Mouse (Mus musculus) heart, postnatal 0 days (tissue): ENCODE results near the gene Txndc11. TPM values are rescaled to one million over a fixed set of nuclear protein-coding genes. Genes with fewer than 3 reads are reported as not detected.
A peak's percentile ranks its signal among the peaks of the same experiment; 100 is the strongest.

Source experiments
- ATAC-seq: fragments of 200-750 bp; cut with Nextera tagmentation; 2 replicates; pipeline ENCODE4 v1.8.0; 2017; ENCODE audit warnings: low read depth, moderate number of reproducible peaks, moderate library complexity; ENCODE audit not compliant: insufficient read depth
- DNase-seq: peaks from one replicate; pipeline ENCODE4 v3.0.0-alpha.2; 2016; ENCODE audit warnings: low spot score
- H3K27ac ChIP-seq: fragments of 300-500 bp; sonication (generic); 2 replicates; pipeline ENCODE4 v1.5.1; 2014; ENCODE audit warnings: low read depth, mild to moderate bottlenecking
- H3K27me3 ChIP-seq: fragments of 300-500 bp; sonication (generic); 2 replicates; pipeline ENCODE4 v1.6.1; 2014; ENCODE audit warnings: low read length, mixed read lengths; ENCODE audit not compliant: control insufficient read depth, insufficient read depth
- H3K36me3 ChIP-seq: fragments of 300-500 bp; sonication (generic); replicated peaks from 2 replicates; pipeline ENCODE4 v1.6.1; 2014; ENCODE audit warnings: low read length, mixed read lengths; ENCODE audit not compliant: control insufficient read depth, insufficient read depth
- H3K4me1 ChIP-seq: fragments of 300-500 bp; sonication (generic); 2 replicates; pipeline ENCODE4 v1.6.1; 2014; ENCODE audit warnings: antibody characterized with exemption; ENCODE audit not compliant: control insufficient read depth, insufficient read depth
- H3K4me2 ChIP-seq: fragments of 300-500 bp; sonication (generic); 2 replicates; pipeline ENCODE4 v1.6.1; 2014; ENCODE audit warnings: low read depth, mild to moderate bottlenecking, low read length, moderate library complexity
- H3K4me3 ChIP-seq: fragments of 300-500 bp; sonication (generic); 2 replicates; pipeline ENCODE4 v1.5.1; 2014; ENCODE audit warnings: low read depth, low read length
- H3K9ac ChIP-seq: fragments of 300-500 bp; sonication (generic); replicated peaks from 2 replicates; pipeline ENCODE4 v1.6.1; 2014; ENCODE audit warnings: low read depth, low read length, mixed read lengths
- H3K9me3 ChIP-seq: fragments of 300-500 bp; sonication (generic); replicated peaks from 2 replicates; pipeline ENCODE4 v1.6.1; 2016; ENCODE audit warnings: low read length; ENCODE audit not compliant: control insufficient read depth
- CTCF ChIP-seq: IDR thresholded peaks from 2 replicates; pipeline ENCODE4 v1.5.1; 2016; ENCODE audit warnings: antibody characterized with exemption, control low read depth, low read depth
- EP300 ChIP-seq: IDR thresholded peaks from 2 replicates; pipeline ENCODE4 v1.6.1; 2016; ENCODE audit warnings: antibody characterized with exemption, low read depth
- WGBS: fragments of 180-500 bp; shearing (Covaris S2); extraction: QIAGEN DNeasy Blood & Tissue Kit; methylation state at CpG from one replicate; pipeline ENCODE4 v1.1.7; 2014; 5-methylcytosine and 5-hydroxymethylcytosine counted together
- microRNA-seq: library from miRNA; unstranded; fragments of <30 nt; microRNA quantifications from one replicate; pipeline ENCODE4, GENCODE M21; 2016
- polyA plus RNA-seq: library from polyadenylated mRNA; unstranded; fragments of >200 nt; fragmentation: Nextera tagmentation; extraction: Ambion mirVana; gene quantifications from 2 replicates; pipeline ENCODE4 v1.2.1, GENCODE M21; 2015
- total RNA-seq: library from RNA; depleted of rRNA; stranded (reverse); fragments of >200 nt; gene quantifications from 2 replicates; pipeline ENCODE4 v1.2.3, GENCODE M21; 2014; ENCODE audit warnings: low replicate concordance; rRNA removed

Gene Txndc11
- total and polyA plus RNA-seq, 2 experiments from 2014 or later, result 24.3 to 55.2 TPM

DNA sequence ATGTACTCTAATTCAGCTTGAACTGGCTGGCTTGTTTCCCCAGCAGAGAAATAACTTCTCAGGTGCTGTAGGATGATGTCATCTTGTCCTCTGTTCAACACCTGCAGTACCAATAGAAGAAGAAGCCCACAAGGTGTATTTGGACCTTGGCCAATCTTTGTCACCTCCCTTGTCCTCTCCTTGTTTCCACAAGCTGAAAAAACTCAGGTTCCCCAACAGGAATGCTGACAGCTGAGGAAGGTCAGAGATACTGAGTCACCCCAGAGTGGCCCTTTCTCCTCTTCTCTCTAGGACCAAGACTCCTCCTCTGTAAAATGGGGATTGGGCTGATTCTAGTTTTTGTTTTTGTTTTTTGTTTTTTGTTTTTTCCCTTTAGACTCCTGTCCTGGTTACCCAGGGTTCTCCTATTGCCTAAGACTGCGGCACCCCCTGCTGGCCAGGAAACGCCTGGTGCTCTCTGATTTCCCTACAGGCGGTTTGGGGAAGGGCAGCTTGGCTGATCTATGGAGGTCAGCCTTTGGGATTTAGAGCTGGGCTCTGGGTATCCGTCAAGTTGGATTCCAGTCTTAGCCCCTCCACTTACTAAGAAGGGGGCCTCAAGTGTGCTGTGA is 100.2 kb downstream of the Txndc11 start:
- TF ChIP-seq EP300, result no peak
- peak; percentile 100 for TF ChIP-seq CTCF
- H3K9ac ChIP-seq, result no peak overlapping the region
- 1% methylated on average over 4 of the region's 4 CpGs for WGBS
- H3K9me3 ChIP-seq, result no peaks in the 10 kb centered on the region
- H3K27me3 ChIP-seq, result 0 out of 2 replicates have a peak, but pooled peaks cover 6% of the 10 kb centered on the region
- DNase-seq (peak; percentile 87), ATAC-seq (peak; percentile 78)
- H3K4me1 ChIP-seq, result no peaks in the 10 kb centered on the region
- H3K4me3 ChIP-seq, result no peak overlapping the region
- H3K27ac ChIP-seq, result no peak overlapping the region
- H3K36me3 ChIP-seq, result no peaks in the 10 kb centered on the region
- no peak overlapping the region for H3K4me2 ChIP-seq

DNA sequence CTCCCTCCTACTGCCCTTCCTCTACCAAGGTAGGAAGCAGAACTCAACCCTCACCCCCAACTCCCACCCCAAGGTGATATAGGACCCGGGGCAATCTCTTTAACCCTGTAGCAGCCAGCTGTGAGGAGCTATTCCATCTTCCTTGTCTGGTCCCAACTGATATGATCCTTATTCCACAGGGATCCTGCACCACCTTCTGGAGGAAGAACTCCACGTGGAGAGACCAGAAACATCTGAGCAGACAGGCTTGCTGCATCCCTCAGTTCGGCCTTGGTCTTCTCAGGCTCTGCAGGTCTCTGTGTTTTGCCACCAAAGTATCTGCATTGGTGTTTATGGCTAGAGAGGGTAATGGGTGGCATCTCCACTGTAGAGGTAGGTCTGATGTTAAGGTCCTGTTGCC is 103.1 kb downstream of the Txndc11 start:
- ATAC-seq, result no peak

DNA sequence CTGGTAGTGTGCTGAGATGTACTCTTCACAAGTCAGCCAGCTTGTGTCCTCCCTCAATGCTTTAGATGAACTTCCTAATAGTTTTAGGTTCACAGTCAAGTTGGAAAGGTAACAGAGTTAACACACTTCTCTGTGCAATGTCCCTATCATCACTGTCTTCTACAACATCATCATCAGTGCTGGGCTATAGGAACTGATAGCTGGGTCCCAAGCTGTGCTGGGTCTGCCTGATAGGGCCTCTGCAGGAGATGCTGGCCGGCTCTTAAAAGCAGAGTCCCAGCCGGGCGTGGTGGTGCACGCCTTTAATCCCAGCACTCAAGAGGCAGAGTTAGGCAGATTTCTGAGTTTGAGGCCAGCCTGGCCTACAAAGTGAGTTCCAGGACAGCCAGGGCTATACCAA is 103.6 kb downstream of the Txndc11 start:
- Histone ChIP-seq H3K27ac (no peak overlapping the region), H3K27me3 (0 out of 2 replicates have a peak, but pooled peaks cover 2% of the 10 kb centered on the region), H3K4me2 (no peak overlapping the region), H3K9ac (no peak overlapping the region), H3K9me3 (no peaks in the 10 kb centered on the region), H3K4me1 (no peaks in the 10 kb centered on the region), H3K36me3 (no peaks in the 10 kb centered on the region), H3K4me3 (no peak overlapping the region)
- WGBS, result 68% methylated on average over 4 of the region's 4 CpGs
- ATAC-seq (no peak), DNase-seq (no peak)
- no peak for TF ChIP-seq EP300
- TF ChIP-seq CTCF, result no peak

More for the DNA sequence above, 103.1 kb downstream of the Txndc11 start:
- Histone ChIP-seq H3K4me1 (no peaks in the 10 kb centered on the region), H3K9me3 (no peaks in the 10 kb centered on the region), H3K27me3 (0 out of 2 replicates have a peak, but pooled peaks cover 3% of the 10 kb centered on the region), H3K36me3 (no peaks in the 10 kb centered on the region), H3K9ac (no peak overlapping the region), H3K4me3 (no peak overlapping the region), H3K27ac (no peak overlapping the region), H3K4me2 (no peak overlapping the region)
- TF ChIP-seq EP300, result no peak
- peak; percentile 44 for TF ChIP-seq CTCF
- no peak for DNase-seq
- WGBS, result 39% methylated on average over 3 of the region's 3 CpGs

DNA sequence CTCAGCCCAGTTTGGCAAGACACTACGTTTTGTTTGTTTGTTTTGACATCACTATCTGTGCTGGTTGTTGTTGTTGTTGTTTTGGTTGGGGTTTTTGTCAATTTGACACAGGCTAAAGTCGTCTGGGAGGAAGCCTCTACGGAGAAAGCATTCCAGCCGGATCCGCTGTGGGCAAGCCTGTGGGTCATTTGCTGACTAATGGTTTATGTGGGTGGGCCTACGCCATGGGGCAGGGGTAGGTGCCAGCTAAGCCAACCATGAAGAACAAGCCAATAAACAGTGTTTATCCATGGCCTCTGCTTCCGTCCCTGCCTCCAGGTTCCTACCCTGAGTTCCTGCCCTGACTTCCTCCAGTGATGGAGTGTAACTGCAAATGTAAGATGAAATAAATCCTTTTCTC is 106.2 kb downstream of the Txndc11 start:
- no peak overlapping the region for H3K9ac ChIP-seq
- no peak; the same call in 1 of the 2 replicates for ATAC-seq
- WGBS, result 81% methylated on average over 7 of the region's 7 CpGs

More for the DNA sequence above, 106.2 kb downstream of the Txndc11 start:
- no peak overlapping the region for H3K4me3 ChIP-seq
- H3K36me3 ChIP-seq, result no peaks in the 10 kb centered on the region
- H3K27me3 ChIP-seq, result no peaks in the 10 kb centered on the region
- no peak overlapping the region for H3K27ac ChIP-seq
- no peaks in the 10 kb centered on the region for H3K4me1 ChIP-seq
- TF ChIP-seq CTCF (no peak), EP300 (no peak)
- DNase-seq, result no peak
- no peaks in the 10 kb centered on the region for H3K9me3 ChIP-seq
- H3K4me2 ChIP-seq, result no peak overlapping the region

Small RNA genes within 50 kb of the gene (microRNA-seq; reads per million reads assigned to microRNA genes)
- 4.6 reads per million, percentile 20 among the genes with 10 or more reads in this experiment for gene Gm23935

Other genes with a start within 250 kb of the Txndc11 start
- gene Snn, start 73.7 kb downstream of the Txndc11 start, total RNA-seq, result 78.3 and 91.9 TPM in 2 replicates
- 32.0 and 36.6 TPM in 2 replicates for gene Snn, start 73.7 kb downstream of the Txndc11 start, polyA plus RNA-seq
- 77.1 and 78.2 TPM in 2 replicates for gene Litaf, start 68.5 kb downstream of the Txndc11 start, total RNA-seq
- 53.8 and 55.7 TPM in 2 replicates for gene Litaf, start 68.5 kb downstream of the Txndc11 start, polyA plus RNA-seq
- gene Zc3h7a, start 41.7 kb upstream of the Txndc11 start, total RNA-seq, result 38.1 and 51.7 TPM in 2 replicates
- 28.6 and 30.3 TPM in 2 replicates for gene Zc3h7a, start 41.7 kb upstream of the Txndc11 start, polyA plus RNA-seq
- 54.1 and 71.0 TPM in 2 replicates for gene Rsl1d1, start 68.7 kb upstream of the Txndc11 start, total RNA-seq
- gene Rsl1d1, start 68.7 kb upstream of the Txndc11 start, polyA plus RNA-seq, result 99.2 and 106 TPM in 2 replicates
- gene Gspt1, start 119.7 kb upstream of the Txndc11 start, total RNA-seq, result 26.9 and 31.8 TPM in 2 replicates
- gene Gspt1, start 119.7 kb upstream of the Txndc11 start, polyA plus RNA-seq, result 31.2 and 31.4 TPM in 2 replicates
- gene Tnfrsf17, start 179.2 kb upstream of the Txndc11 start, total RNA-seq, result not detected in 2 replicates
- gene Tnfrsf17, start 179.2 kb upstream of the Txndc11 start, polyA plus RNA-seq, result 0.15 TPM in 1 of 2 replicates, not detected in the other
- gene Snx29, start 188.3 kb upstream of the Txndc11 start, total RNA-seq, result 3.9 and 10.9 TPM in 2 replicates
- gene Snx29, start 188.3 kb upstream of the Txndc11 start, polyA plus RNA-seq, result 3.1 and 4.0 TPM in 2 replicates